Mouse (Mus musculus) cerebral cortex, adult 2 months (tissue): ENCODE measurements around the gene Dnah8.

Experiments used
- WGBS: fragments of 180-500 bp; shearing (Covaris S2); methylation state at CpG from one replicate; pipeline ENCODE4 v1.1.7; 2018; 5-methylcytosine and 5-hydroxymethylcytosine counted together

The Dnah8 gene

DNA sequence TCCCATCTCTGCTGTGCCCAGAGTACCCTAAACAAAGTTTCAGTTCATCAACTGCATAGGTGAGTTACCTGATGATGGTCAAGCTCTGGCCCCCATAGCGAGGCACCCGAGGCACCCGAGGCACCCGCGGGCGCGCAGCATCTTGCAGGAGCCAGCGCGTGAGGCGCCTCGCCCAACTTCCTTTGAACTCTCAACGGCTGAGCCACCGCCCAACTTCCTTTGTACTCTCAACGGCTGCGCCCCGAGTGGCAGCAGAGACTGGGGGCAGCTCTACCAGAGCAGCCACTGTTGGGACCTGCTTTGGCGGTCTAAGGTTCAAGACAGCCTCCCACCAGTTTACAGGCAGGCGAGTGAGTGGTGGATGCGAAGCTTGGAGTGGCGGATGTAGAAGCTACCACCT is at the start of gene Dnah8:
Gene Dnah8 (plus strand): TSS at position 223 of the 400 bp plus-strand sequence.
- no CpG with 5 or more reads among the region's 20 CpGs for whole genome bisulfite sequencing

DNA sequence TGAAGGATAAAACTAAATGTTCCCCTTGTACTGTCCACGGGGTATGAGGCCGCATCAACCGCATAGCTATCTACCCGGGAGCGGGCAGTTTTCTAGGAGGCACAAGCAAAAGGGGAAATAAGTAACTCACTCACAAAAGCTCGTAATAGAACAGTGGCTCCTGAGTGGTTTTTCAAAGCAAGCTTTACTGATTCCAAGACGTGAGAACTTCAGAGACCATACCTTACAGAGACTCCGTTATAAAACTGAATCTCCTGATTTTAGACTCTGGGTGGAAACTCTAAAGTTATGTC is 49.4 kb upstream of the Dnah8 start:
- 56% methylated on average over 8 of the region's 8 CpGs for WGBS

DNA sequence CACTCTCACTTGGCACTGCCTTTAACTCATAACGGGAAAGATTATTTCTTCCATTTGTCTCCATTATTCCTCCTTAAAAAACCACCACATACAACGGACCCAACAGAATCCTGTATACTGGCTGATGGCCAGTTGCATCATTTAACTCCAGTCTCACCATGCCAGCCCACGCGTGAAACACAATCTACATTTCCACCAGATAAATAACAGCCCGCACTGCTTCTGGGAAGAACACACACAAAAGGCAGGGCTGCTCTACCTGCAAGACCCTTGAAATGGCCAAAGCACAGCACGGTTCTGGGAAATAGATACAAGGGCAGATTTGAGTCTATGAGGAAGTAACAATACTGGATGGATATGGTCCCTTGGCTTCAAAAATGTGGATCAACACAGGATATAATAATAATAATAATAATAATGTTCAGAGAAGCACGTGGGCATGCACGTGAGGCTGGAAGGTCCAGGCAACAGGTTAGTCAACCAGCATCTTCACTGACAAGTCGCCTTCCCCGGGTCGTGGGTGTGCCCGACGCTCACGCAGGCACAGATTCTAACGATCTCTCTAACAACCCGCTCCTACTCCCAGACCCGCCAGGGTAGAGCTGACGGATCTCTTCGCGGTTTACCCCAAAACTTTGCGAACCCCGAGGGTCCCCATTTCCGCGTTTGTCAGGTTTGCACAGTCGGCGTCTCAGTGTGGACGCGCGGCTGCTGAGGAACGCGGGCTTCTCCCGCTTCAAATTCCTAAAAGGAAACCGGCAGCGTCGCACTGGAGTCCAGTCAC is 48.8 kb upstream of the Dnah8 start:
- 1% methylated on average over 35 of the region's 35 CpGs for WGBS

DNA sequence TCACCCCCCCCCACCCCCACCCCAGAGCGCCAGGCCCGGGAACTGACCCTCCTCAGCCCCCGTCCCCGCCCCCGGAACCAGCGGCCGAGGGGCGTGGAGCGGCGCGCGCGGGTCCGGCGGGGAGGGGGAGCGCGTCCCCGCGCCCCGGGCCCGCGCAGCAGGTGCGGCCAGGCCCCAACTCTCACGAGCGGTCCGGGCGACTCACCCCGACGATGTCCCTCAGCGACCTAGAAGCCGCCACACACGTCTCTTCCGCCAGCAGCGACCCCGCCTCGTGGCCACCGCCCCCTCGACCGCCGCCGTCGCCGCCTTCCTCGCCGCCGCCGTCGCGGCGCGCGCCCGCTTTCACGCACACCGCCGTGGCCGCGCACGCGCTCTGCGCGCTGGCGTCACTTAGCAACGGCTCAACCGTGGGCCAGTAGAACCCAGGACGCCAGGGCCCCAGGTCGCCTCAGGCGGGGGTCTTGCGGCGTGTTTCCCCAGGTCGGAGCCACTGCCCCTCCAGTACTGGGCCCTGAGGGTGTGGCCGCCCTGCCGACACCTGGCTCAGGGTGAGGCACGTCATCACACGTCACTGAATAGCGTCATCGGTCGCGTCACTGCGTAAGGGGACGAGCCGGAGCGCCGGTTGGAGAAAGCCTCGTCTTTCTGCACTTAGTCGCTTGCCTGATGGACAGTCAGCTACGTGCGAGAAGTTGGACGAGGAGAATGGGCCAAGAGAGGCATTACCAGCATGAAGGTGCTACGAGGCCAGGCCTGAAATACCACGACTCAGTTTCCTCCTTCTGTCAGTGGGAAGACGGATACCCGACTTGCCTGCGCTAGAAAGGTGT is 48.0 kb upstream of the Dnah8 start, which contains the start of gene Btbd9:
Gene Btbd9 (minus strand): TSS at position 548 of the 833 bp plus-strand sequence.
- WGBS = under 1% methylated on average over 90 of the region's 94 CpGs

DNA sequence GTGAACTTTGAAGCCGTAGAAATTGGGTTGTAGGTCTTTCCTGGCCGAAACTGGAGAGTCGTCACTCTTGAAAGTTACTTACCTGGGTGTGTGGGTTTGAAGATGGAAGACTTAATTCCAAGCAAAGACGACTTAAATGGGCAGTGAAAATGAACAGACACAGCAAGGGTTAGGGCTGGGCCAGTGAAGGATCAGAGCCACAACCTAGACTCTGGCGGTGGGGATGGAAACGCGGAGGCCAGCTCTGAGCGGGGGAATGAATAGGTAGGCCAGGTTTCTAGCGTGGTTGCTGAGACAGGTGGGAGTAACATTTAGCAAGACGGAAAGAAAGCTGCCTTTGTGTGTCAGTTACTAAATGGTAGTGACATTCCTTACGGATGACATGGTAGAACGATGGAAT is 47.2 kb upstream of the Dnah8 start:
- 52% methylated on average over 12 of the region's 12 CpGs for WGBS

DNA sequence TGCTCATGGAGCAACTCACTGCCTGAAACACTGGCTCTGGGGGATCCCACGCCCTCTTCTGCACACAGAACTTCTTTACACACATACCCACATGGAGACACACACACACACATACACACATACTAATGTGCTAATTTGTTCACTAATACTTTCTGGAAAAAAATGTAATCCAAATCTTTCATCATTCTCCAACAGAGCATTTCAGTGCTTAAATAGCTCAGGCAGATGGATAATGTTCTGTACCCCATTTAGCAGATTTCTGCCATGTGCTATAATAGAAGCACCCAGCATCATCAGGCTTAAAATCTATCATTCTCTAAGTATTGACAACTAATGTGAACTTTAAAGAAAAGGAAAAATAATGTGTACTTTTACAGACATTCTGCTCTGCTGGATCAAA is 43.4 kb upstream of the Dnah8 start:
- 70% methylated on average over 1 of the region's 1 CpGs for WGBS

DNA sequence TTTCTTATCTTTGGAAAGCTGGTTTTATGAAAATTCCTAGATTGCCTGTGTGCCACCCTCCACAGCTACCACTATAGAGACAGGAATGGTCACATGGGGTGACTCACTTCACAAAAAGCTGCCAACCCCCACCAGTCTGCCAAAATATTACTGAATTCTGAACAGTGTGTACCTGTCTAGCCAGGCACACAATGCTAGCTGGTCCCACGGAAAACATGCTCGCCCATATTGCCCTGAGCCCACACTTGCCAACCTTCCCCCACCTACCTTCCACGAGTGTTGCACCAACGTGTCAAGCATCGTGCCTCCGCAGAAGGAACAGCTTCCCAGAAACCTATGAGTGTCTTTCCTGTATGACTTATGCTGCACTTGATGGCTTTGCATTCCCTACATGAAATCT is 43.0 kb upstream of the Dnah8 start:
- WGBS = 39% methylated on average over 6 of the region's 6 CpGs

DNA sequence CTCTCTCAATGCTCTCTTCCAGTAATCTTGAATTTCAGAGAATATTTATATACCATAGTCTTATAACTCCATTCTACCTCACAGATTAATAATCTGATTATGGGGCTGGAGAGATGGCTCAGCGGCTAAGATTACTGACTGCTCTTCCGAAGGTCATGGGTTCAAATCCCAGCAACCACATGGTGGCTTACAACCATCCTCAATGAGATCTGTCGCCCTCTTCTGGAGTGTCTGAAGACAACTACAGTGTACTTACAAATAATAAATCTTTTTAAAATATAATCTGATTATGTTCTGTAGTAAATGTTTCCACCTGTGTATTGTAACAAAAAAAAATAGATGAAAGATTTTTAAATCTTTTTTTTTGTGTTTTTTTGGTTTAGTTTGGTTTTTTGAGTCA is 41.8 kb upstream of the Dnah8 start:
- WGBS = 84% methylated on average over 3 of the region's 3 CpGs

DNA sequence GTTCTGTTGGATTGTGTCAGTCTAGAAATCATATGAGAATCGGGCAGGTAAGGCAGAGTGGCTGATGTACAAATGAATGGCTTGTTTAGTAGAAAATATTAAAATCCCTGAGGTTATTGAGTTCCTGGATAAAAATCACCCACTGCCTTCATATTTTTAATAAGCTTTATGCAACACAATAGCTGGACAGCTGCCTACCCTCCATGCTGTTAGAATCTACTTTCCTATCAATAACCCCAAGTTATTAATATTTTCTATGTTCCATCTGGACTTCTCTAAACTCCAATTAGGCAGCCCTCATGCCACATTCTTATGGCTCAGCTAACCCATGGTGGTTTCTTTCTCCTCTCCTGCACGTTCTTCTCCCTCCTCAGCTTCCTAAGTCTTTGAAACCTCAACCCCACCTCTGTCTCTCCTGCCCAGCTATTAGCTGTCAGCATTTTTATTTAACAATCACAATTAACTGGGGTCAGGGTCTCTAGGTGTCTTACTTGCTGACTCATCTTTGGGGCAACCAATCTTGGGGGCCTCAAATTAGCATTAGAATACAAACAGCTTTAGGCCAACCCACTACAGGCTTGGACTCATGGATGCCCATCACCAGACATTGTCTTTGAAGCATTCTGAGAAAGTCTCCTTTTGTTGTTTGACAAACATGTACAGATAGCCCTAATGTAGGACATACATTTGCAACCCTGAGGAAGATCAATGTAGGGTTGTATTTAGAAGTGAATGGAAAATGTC is 40.7 kb upstream of the Dnah8 start:
- WGBS = 85% methylated on average over 2 of the region's 2 CpGs

DNA sequence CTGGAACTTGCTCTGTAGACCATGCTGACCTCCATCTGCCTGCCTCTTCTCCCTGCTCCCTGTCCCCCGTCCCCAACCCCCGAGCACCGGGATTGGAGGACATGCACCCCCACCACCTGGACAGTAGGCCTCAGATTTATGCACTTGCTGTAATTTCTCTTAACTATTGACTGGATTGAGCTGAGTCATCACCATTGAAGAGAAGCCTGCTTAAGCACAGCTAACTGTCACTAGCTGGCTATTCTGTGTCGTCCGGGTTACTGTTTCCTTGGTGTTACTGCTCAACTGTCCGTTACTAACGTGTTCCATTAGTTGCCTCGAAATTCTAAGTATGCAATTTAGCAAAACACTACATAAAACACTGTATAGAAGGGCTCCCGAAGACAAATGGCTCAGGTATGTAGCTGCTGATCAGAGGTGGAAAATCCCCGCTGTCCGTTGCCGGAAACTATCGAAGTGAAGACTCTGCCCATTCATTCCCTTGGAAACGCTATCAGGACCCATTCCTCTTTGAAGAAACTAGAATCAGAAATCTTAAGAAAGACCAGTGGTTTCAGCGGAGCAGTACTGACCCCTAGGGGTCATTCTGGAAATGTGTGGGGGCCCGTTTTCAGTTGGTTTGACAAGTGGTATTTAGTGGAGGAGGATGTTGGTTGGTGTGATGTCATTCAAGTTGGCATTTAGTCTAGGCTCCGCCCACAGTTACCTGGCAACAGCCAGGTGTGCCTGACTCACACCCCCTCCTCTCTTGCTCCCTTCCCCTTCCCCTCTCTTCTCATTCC is 33.5 kb upstream of the Dnah8 start:
- 38% methylated on average over 17 of the region's 17 CpGs for whole genome bisulfite sequencing

DNA sequence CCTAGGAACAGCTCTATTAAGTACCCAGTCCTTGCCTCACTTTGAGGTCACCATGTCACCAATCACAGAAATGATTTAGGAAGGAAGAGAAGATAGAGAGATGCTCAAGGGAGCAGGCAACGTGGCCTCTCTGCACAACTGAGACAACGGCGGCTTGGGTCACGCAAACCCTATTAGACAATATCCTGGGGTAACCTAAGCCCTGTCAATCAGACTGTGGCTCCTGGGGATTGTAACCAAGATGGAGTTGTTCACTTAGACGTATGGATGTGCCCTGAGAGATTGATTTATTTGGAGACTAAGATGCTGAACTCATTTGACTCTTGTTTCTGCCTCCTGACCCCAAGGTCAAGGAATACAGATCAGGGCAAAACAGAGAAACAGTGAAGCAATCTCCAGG is 29.7 kb upstream of the Dnah8 start:
- WGBS = 71% methylated on average over 5 of the region's 5 CpGs

DNA sequence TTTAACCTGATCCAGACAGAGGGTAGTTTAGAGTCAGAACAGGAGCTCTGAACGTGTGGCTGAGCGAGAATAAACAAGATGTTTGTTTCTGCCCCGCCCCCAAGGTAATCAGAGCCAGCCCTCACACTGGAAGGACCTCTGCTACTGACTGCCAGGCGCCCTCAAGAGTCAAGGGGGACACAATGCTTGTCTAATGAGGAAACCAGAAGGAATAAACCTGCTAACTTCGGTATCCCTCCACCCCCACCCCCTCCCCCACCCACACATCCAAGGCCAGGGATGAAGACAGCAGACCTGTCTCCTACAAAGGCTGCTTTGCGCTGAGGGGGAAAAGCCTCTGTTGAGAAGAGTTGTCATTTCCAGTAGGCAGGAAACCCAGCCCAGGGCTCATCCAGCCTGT is 29.3 kb upstream of the Dnah8 start:
- WGBS = 62% methylated on average over 6 of the region's 6 CpGs

DNA sequence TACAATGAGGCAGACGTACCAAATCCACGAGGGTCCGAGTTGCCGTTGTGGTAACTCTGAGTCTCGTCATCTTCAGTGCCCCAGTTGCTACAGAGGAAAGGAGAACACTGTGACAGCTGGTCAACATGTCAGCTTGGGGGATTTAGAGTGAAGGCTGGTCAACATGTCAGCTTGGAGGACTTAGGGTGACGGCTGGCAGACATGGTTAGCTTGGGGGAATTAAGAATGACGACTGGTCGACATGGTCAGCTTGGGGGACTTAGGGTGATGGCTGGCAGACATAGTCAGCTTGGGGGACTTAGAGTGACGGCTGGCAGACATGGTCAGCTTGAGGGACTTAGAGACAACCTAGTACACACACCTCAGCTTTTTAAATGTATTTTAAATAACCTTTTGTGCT is 26.4 kb upstream of the Dnah8 start:
- WGBS = 95% methylated on average over 9 of the region's 9 CpGs

DNA sequence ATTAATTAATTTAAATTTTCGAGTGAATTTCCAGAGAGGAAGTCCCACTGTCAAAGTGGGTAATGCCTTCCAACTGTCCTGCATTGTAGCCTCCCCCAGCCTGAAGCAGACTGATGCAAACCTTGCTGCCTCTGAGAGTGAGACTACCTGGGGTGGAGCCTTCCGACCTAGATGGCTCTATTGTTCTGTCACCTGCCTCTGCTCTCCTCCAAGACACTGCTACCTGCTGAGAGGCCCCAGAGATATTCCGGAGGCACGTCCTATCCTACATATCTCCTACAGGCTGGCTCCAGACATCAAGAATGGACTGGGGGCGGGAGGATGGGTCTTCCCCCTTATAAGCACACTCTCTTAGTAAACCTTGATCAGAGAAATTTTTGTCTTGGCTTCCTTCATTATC is 25.9 kb upstream of the Dnah8 start:
- 92% methylated on average over 5 of the region's 5 CpGs for WGBS

DNA sequence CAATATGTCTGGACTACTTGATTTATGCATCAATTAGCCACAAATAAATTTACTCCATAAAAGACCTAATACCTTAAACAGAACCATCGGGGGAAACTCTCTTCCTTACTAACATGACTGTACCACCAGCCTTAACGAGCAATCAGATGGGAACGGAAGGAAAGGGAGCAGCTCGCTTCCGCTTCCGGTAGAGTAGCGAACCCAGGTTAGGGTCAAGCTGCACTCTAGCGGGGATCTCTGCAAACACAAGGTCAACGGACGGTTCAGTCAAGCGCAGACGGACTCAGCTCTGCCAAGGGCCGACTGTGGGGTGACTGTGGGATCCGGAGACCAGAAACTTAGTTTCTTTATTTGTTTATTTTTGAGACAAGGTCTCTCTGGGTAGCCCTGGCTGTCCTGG is 22.0 kb upstream of the Dnah8 start:
- WGBS = 95% methylated on average over 14 of the region's 14 CpGs

DNA sequence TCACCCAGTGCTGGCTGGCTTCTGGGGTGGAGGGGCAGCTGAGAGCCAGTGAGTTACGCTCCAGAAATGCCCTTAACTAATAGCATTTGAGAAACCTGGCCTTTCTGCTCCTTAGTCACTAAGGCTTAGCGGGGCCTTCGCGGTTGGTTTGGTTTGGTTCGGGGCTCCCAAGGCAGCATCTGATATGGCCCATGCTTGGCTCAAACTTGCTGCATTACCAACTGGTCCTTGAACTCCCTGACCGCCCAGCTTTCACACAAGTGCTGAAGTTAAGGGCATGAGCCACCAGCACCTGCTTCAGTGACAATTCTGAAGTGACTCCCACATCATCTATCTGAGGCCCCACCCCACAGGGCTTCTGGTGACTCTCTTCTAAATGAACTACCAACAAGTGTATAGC is 19.9 kb upstream of the Dnah8 start:
- 97% methylated on average over 6 of the region's 6 CpGs for WGBS

DNA sequence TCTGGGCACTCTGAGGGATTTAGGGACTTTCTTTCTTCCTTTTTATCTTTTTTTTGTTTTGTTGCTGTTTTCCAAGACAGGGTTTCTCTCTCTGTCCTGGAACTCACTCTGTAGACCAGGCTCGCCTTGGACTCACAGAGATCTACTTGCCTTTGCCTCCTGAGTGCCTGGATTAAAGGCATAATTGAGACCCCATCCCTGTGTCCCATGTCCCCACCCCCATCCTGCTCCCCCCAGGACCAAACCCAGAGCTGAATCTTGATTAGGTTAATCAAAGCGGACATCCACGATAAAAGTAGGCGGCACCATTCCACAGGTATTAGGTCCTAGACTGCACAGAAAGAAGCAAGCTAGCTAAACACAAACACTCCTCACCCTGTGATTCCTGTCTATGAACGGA is 19.2 kb upstream of the Dnah8 start:
- WGBS = 91% methylated on average over 5 of the region's 5 CpGs

DNA sequence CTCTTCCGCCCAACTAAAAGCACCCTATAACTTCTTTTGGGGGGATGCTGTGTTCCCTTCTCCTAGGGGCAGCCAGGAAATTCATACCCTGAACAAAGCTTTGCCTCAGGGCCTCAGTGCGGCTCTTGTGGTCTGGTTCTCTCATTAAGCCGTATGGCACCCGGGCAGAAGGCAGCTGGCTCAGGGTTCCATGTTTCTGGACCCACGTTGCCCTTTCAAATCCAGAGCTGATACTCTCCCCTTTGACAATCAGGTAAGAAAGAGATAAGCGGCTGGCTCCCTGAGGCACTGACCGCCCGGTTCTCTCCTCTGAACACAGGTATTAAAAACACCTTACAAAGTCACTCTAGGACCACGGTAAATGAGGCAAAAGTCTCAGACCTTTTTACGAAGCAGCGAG is 17.9 kb upstream of the Dnah8 start:
- 89% methylated on average over 11 of the region's 11 CpGs for WGBS

DNA sequence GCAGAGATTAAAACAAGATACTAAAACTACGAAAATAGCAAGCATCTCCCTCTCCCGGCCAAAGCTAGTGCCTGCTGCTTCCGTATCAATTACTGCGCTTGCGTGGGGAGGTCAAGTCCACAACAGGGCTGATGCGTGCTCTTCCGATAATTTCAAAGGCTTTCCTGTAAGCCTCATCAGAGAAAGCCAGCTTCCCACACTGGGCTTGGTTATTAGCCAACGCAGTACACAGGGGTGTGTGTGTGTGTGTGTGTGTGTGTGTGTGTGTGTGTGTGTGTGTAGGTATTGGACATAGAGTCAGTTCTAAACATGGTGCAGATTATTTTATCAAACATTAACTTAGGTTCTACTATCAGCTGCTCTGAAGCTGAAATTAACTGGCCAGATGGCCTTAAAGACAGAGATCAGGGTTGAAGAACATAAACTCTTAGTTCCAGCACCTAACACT is 17.5 kb upstream of the Dnah8 start:
- WGBS = 77% methylated on average over 8 of the region's 8 CpGs

DNA sequence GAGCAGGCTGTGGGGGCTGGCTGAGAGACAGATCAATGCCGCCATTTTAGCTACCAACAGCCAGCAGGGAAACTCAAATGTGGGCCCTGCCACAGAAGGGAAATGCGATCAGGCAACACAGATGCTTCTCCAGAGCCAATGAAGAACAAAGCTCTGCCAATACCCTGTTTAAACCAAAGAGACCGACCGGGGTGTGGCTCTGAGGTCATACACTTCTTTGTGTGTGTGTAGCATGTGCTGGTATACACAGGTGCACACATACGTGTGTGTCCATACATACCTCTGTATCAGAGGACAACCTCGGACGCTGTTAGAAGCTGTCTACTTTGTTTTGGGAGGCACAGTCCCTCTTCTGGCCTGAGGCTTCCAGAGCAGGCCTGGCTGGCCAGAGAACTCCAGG is 16.8 kb upstream of the Dnah8 start:
- 82% methylated on average over 7 of the region's 7 CpGs for WGBS

DNA sequence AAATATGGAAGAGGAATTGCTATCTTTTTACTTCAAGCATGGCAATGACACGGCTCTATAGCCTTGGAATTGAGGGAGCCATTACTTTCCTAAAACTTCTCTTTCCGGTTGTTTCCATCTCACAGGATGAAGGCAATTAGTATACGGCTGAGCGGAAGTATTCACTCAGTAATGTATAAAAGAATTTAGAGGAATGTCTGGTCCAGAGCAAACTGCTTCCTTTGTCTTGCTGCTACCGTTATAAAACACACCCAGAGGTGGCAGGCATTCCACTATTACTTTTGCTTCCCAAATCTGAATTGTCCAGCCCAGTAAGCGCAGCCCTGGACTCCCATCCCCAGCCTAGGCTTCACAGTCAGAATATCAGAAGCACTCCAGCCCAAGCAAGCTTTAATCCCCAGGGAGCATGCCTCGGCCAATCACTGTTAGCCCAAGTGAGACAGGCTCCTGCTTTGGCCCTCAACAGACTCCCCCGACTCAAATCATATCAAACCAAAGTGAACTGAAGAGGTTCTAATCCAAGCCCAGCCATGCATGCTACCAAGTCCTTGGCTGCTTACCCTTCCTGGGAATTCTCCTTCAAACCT is 16.2 kb upstream of the Dnah8 start:
- WGBS = 76% methylated on average over 8 of the region's 8 CpGs
